Mouse (Mus musculus) left cerebral cortex, adult 6 months (tissue): ENCODE measurements around the gene Nufip1. TPM values are rescaled to one million over a fixed set of nuclear protein-coding genes. Genes with fewer than 3 reads are reported as not detected.

Experiments used
- long read RNA-seq, 2 experiments: library from polyadenylated mRNA; unstranded; transcript quantifications; one replicate each; pipeline ENCODE4 v2.0.0; 2019 to 2020
- polyA plus RNA-seq: library from polyadenylated mRNA; unstranded; fragments of <200 nt; fragmentation: Nextera tagmentation; gene quantifications from 2 replicates; pipeline ENCODE4 v1.2.3, GENCODE M21; 2021

The Nufip1 gene
- polyA plus RNA-seq: 5.4 and 5.7 TPM in 2 replicates
- long read RNA-seq, experiment 1, transcript Nufip1-201 (10 exons, 3,974 nt): major isoform, 92 of 106 reads
- long read RNA-seq, experiment 1, partial matches to known transcripts: 6 of 106 reads
- long read RNA-seq, experiment 1, other reads (novel, unspliced or antisense): 8 of 106 reads
- long read RNA-seq, experiment 2, transcript Nufip1-201 (10 exons, 3,974 nt): major isoform, 19 of 25 reads
- long read RNA-seq, experiment 2, partial matches to known transcripts: 4 of 25 reads
- long read RNA-seq, experiment 2, other reads (novel, unspliced or antisense): 2 of 25 reads

DNA sequence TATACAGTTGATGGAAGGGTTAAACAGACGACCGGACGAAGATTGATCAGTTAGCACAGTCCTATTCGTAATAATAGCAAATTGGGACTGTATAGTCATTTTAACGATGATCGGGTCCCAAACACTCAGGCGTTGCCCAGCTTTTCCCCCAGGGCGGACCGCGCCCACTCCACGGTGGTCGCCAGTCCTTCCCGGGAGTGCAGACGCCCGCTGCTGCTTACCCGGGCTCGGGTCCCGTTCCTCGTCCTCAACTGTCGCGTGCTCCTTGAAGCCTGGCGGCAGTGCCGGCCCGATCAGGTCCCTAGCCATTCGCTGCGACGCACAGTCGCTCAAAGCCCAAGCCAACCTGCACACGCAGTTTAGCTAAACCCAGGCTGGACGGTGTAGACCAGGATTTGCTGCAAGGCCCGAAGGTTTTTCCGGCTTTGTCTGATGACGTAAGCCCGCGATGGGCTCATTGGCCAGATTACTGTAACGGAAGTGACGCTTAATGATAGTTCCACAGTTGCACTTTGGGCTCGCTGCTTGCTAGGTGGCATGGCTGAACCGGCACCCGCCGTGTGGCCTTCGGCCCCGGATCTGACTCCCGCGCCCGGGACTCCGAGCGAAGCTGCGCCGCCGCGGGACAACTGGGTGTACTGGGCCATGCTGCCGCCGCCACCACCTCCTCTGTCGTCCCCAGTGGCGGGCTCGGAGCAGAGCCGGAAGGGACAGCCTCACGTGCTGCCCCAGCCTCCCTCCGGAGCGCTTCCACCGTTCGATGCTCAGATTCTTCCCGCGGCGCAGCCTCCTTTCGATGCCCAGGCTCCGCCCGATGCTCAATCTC, at the start of gene Nufip1, which contains the start of gene Gpalpp1:
TSS of gene Nufip1 (plus strand) at position 496 of the 826 bp plus-strand sequence.
TSS of gene Gpalpp1 (minus strand) at position 365 of the 826 bp plus-strand sequence.

Other genes starting within 250 kb of the Nufip1 start
- 6.8 and 12.0 TPM in 2 replicates for gene Kctd4, start 155.9 kb upstream of the Nufip1 start, polyA plus RNA-seq
- 19.1 and 21.7 TPM in 2 replicates for gene Gtf2f2, start 100.0 kb upstream of the Nufip1 start, polyA plus RNA-seq
- 6.7 and 7.0 TPM in 2 replicates for gene Gpalpp1, start 131 bp upstream of the Nufip1 start, polyA plus RNA-seq